Mouse (Mus musculus): ENCODE data around the gene Rdm1.

DNA sequence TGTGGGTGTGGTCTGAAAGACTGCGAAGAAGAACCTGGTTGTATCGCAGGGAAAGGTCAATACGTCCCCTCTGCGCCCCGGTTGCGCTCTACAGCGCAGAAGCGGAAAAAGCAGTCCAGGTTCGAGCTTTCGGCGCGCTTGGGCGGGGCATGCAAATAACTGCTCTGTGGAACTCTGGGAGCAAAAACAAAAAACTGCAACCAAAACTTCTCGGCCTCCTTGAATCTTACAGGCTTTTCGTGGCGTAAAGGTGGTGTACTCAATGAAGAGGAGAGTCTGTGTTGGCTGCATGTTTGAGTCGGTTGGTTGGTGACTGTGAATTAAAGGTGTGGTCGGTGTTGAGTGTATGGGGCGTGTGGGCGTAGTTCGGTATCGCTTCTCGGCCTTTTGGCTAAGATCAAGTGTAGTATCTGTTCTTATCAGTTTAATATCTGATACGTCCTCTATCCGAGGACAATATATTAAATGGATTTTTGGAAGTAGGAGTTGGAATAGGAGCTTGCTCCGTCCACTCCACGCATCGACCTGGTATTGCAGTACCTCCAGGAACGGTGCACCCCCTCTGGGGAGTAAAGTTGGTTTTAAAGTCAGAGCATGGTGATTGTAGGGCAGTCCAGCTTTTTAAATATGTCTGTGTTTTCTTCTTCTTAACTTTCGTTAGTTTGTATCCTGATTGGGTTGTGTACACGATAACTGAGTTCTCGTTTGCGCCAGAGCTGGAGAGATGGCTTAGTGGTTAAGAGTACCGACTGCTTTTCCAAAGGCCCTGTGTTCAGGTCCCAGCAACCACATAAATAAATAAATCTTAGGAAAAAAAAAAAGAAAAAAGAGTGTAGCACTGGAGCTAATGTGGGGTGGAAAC, at the start of gene Rdm1:
- TF ChIP-seq EP300 (optimal IDR thresholded peaks at IDR 0.05) = peak; percentile 84
- peak; percentile 8; the same call in 1 of the 2 replicates for TF ChIP-seq CTCF (IDR thresholded peaks at IDR 0.05; ENCODE audit: low read depth)
